Mouse (Mus musculus) ES-E14 (cell line): ENCODE data around the gene Tenm2.

Experiments used
- ZC3H11A ChIP-seq: IDR thresholded peaks from 2 replicates; pipeline ENCODE4 v1.6.1; 2012; ENCODE audit warnings: low read depth, mild to moderate bottlenecking, inconsistent platforms, low read length, borderline replicate concordance
- ZNF384 ChIP-seq: IDR thresholded peaks from 2 replicates; pipeline ENCODE4 v1.6.1; 2012; ENCODE audit warnings: low read depth, low read length, inconsistent platforms

DNA sequence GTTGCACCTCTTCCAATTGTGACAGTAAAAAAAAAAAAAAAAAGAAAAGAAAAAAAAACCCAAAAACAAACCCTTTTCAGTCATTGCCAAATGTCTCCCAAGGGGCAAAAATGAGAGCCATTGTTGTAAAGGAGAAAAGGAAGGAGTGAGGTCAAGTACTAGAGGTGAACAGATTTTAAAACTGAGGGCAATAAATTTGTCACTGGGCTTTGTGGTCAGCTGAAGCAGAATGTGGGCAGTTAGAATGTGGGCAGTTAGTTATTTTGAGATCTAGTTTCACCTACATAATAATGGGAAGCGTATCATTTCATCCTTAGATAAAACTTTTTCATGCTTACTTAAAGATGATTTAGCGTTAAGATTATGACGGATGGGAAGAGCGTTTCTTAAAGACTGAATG is 1016.2 kb downstream of the Tenm2 start:
- TF ChIP-seq ZC3H11A (no peak), ZNF384 (no peak)
